Mouse (Mus musculus) A20 (cell line): ENCODE measurements at regions not wholly inside any gene's neighbourhood (a gene's known extent, or its start where the extent isn't known, plus 50 kb on each side); places are given as distances from the start of the nearest gene placed in this dataset.

ENCODE experiments used
- DNase-seq: peaks from one replicate; pipeline ENCODE4 v3.0.0-alpha.2; 2011; ENCODE audit warnings: low read depth, low spot score

- no peak for DNase-seq
These were observed 71.4 kb downstream of the 2410131K14Rik start for GRCm38 (mm10) chr5:118316310-118317017.

DNA sequence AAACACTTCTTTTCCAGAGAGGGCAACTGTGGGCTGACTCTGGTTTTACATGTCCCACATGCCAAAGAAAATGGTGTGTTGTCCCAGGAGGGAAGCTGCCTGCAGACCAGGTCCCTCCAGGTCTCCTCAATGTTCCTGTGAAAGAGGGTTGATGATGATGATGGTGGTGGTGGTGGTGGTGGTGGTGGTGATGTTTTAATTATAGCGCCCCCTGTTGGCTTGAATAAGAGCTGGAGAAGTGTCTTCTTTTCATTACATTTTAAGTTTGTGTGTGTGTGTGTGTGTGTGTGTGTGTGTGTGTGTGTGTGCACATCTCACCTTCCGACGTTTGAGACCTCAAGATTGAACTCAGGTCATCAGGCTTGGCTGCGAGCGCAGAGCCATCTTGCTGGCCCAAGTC, 73.0 kb downstream of the 2410131K14Rik start:
- DNase-seq, result no peak

- no peak for DNase-seq
These were observed 73.9 kb downstream of the 2410131K14Rik start for GRCm38 (mm10) chr5:118318883-118319282.

- no peak for DNase-seq
These were observed 76.9 kb downstream of the 2410131K14Rik start for GRCm38 (mm10) chr5:118321719-118322455.

DNA sequence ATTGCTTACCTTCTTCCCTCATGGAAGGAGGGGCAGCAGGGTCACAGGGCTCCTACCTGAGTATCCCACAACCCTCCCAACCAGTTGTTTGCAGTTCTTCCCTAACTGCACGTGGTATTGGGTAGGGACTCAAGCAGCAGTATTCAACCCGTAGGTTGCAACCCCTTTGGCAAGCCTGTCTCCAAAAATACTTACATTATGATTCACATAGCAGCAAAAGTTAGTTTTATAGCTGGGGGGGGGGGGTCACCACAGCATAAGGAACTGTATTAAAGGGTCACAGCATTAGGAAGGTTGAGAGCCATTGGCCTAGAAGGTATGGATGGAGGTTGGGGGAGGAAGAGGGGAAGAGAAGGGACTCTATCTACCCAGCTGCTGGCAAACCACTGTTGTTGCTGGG, 78.1 kb downstream of the 2410131K14Rik start:
- no peak for DNase-seq

- peak; percentile 89 for DNase-seq
These were observed 82.0 kb downstream of the 2410131K14Rik start for GRCm38 (mm10) chr5:118326837-118327541.

DNA sequence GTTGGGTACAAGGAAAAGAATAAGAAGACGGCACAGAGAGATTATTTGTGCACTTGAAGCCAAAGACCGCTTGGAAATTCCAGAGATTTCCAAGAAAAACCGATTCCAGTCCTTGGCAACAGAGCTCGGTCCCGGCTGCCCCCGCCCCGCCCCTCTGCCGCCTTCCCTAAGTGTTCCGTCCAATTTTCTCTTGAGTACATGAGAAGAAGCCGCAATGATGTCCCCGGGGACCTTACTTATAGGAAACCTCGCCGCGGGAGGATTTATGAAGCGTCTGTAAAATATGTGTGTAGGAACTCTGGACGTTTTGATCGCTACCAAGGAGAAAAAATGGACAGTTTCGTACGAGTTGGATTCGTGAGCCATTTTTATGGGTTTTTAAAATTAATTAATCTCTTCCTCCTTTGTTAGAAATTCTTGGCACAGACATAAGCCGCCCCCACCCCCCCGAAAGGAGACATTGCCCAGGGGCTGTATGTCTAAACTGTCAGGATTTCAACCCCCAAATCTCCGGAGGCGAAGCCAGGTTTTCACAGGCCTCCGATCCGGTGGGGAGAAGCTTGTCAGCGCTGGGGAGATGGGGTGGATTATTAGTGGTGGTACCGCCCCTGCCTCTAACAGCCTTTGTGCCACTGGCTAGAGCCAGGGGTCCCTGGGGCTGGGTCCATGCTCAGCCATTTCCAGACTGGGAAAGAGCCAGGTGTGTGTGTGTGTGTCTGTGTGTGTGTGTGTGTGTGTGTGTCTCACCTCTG, 83.1 kb downstream of the 2410131K14Rik start:
- no peak for DNase-seq

DNA sequence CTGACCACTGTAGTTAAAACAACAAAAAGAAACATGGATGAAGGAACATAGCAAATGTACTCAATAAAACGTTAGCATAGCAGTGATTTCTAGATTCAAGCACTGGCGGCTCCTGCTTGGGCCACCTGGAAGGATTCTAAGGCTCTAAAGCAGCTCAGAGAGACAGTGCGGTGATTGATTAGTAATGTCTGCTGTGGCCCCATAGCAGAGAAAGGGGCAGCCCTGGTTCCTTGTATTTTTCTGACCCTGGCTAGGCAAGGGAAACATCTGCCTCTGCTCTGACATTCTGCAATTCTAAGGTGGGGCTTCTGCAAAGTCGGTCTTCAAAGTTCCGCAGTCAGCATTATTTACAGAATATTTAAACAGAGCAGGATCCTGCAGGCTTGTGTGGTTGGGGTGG, 84.1 kb downstream of the 2410131K14Rik start:
- DNase-seq, result peak; percentile 28

GRCm38 (mm10) chr5:118331286-118331607, 86.2 kb downstream of the 2410131K14Rik start:
- DNase-seq, result no peak

DNA sequence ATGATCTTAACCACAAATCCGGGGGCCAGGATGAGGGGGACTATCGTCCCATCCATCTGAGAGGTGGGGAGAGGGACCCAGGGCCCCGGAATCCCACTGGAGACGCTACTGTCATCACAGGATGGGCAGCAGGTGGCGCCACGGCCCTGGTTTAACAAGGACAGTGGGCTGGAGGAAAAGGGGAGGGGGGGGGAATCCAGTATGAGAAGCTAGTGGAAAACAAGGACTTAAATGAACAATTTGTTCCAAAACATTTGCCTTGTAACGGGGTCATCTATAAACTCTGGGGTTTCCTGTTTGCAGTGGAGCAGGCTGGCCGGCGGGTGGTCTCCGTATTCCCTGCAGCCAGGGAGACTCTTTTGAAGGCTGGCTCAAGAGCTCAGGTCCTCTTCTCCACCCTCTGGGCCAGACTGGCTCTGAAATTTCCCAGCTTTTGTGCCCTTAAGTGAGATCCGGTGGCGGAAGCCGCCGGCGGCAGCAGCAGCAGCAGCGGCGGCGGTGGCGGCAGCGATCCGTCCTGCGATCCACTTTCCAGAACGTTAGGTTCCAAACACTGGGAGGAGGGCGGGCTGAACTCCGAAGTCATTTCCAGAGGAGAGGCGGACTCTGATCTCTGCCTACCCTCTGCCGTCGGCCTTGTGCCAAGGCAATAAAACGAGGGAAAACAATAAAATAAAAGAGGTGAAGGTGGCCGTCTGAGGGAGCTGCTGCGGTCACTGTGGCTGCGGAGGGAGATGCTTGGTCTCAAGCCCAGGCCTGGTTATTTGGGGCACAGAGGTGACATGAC, 86.8 kb downstream of the 2410131K14Rik start:
- DNase-seq, result peak; percentile 36

DNA sequence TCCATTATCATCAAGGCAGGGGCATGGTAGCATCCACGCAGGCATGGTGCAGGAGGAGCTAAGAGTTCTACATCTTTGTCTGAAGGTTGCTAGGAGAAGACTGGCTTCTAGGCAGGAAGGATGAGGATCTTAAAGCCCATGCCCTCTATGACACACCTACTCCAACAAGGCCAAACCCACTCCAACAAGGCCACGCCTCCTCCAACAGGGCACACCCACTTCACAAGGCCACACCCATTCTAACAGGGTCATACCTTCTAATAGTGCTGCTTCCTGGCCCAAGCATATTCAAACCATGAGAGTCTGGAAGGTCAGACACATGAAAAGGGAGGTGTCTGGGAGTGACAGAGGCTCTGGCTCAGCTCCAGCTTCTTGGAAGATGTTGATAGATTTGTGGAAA, 89.0 kb downstream of the 2410131K14Rik start:
- no peak for DNase-seq

DNA sequence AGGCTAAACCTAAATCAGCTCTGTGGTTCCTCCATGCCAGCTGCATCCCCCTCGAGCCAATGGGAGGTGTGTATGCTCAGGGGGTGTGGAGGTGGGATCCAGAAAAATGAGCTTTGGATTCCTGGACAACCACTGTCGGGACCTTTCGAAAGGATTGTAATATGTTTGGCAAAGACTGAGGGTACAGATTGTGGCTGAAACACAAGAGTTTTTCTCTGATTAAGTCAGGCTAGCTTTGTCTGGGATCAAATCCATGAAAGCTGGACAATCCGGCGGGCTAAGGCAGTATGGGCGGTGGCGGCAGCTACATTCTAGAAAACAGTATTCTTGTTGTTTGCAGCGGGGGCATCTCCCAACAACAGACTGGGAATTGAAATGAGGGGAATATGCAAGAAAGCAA, 93.2 kb downstream of the 2410131K14Rik start:
- DNase-seq, result no peak

- DNase-seq, result no peak
These were observed 94.9 kb downstream of the 2410131K14Rik start for GRCm38 (mm10) chr5:118339676-118340661.

DNA sequence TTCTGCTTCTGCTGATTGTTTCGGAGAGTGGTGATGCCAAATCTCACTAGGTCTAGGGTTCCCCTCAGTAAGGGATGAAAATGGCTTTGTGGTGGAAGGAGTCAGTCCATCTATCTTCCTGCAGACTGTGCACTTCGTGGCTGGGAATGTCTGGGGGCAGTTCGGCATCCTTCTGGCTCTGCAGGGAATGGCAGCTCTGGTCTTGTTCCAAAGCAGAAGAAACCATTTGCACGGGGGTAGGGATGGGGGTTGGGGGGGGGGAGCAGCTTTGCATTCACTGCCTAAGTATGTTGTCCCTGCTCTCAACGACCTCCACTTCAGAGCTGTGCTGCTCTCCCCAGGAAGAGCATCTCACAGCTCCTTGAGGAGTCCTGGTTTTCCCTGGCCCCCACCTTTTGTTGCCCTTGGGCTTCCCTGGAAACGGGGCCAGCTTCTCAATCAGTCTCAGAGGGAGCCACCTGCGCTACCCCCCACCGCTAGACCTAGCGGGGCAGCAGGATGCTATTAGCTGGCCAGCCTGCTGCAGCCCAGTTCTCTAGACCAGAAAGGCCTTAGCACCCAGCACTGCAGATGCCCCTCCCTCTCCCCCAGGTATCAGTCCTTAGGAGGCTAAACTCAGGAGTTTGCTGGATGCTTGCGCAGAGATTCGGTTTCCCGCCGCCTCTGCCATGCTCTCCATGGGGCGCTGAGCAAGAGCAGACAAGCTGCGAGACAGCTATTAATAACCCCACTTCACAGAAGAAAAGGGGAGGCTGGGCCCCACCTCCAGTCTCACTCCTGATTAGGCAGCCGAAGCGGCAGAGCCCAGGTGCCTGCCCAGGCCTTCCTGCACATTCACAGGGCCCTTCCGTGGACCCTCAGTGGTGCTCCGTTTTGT, 98.7 kb downstream of the 2410131K14Rik start:
- DNase-seq, result peak; percentile 60

- DNase-seq, result no peak
These were observed 100.2 kb downstream of the 2410131K14Rik start for GRCm38 (mm10) chr5:118345226-118345625.

DNA sequence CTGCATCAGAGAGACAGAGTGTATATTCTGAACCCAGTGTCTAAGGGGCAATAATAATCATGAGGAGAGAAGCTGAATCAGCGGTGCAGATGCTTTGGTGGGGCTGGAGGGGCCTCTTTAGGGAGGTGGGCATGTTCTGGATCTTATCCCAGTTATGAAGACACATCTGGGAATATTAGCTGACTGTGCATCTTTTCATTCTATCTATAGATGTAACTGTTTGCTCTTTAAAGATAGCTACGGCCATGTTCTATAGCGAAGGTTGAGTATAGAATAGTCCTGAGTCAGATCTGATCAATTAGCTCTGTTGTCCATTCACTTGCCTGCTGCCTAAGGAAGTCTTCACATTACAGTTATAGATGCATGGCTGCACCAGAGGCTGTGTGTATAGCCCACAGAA, 104.0 kb downstream of the 2410131K14Rik start:
- DNase-seq, result no peak

GRCm38 (mm10) chr5:118351301-118351700, 106.3 kb downstream of the 2410131K14Rik start:
- no peak for DNase-seq

- no peak for DNase-seq
These were observed 107.1 kb downstream of the 2410131K14Rik start for GRCm38 (mm10) chr5:118352142-118352541.

- DNase-seq, result no peak
These were observed 108.0 kb downstream of the 2410131K14Rik start for GRCm38 (mm10) chr5:118353061-118353460.
